Mouse (Mus musculus): ENCODE measurements around the gene Gm38655.

The Gm38655 gene

GRCm38 (mm10) chr17:25175411-25175810, at the start of gene Gm38655:
Gm38655 (minus strand) TSS chr17:25175471.
- DNase-seq = no peak

- no peak for DNase-seq
Measured at GRCm38 (mm10) chr17:25224586-25225222, 49.4 kb upstream of the Gm38655 start.

DNA sequence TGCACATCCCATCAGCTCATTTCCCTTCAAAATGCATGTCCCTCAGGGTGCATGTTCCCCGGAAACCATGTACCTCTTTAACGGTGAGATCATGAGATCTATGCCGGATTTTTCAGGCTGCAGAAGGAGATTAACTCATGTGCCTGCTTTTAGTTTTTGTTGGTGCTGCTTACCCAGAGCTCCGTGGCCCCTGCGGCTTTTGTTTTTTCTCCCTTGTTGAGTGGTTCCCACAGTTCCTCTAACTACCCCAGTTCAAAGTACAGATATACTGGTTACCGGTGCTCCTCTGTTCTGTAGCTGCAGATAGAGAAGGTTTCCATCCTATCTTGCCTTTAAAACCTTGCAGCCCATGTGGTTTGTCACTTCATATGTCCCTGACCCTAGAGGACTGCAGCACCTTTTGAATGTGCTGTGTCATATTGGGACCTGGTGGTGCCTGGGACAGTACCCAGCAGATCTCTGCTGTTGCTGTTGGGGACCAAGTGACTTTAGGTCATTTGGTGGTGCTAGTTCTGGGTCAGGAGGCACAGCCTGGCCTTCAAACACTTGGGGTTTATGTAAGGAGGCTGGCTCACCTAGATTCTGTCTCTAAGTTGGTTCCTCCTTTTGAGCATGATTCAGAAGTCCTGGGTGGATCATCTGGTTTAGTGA, 47.8 kb upstream of the Gm38655 start:
- no peak for DNase-seq

- DNase-seq = peak; percentile 41
Measured at GRCm38 (mm10) chr17:25222504-25222940, 47.3 kb upstream of the Gm38655 start.

GRCm38 (mm10) chr17:25221821-25222503, 46.7 kb upstream of the Gm38655 start:
- peak; percentile 71 for DNase-seq

DNA sequence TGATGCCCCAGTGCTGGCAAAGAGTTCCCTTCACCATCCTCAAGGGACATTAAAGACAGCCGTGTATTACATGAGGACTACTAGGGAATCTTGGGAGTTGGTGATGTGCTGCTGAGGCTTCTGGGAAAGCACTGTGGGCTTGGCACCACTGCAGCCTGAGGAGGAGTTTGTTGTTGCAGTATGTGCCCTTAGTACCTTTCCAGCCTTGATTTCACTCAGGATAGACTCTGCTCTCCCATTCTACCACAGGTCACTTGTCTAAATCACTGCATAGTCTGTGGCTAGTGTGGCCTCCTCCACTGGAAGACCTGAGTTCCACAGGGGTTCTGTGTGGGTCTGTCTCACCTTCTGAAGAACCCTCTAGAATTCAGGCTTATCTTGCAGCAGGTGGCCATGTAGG, 45.5 kb upstream of the Gm38655 start:
- DNase-seq = no peak

DNA sequence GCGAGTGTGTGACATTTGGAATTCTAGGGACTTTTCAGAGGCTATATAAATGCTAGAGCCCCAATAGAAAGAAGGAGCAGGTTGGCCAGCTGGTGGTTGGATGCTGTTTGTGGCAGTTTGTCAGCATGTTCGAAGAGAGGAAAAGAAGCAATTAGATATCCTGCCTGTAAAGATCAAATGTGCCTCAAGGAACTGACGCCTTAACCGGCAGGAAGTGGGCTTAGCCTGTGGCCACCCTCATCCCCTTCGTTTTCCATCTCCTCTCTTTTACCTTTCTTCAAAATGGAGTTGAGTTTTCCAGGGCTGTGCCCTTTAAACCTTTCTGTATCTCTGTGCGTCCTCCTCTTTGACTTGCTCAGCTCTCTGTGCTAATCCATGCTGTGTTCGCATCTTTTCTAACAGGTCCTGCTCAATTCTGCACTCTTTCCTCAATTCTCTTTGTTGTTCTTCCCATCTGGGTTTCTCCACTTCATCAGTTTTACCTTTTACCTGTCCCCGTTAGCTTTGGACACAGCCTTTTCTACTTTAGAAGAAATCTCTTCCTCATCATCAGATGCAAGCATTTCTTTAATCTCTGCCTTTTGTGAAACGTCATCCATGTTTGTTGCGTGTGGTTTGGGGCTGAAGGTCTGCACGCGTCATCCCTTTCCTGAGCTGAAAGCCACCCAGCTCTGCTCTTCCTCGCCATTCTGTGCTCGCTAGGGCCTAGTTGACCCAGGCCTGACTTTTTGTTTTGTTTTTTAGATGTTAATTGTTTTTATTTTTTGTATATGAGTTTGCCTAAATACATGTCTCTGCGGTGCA, 44.4 kb upstream of the Gm38655 start:
- DNase-seq = no peak

DNA sequence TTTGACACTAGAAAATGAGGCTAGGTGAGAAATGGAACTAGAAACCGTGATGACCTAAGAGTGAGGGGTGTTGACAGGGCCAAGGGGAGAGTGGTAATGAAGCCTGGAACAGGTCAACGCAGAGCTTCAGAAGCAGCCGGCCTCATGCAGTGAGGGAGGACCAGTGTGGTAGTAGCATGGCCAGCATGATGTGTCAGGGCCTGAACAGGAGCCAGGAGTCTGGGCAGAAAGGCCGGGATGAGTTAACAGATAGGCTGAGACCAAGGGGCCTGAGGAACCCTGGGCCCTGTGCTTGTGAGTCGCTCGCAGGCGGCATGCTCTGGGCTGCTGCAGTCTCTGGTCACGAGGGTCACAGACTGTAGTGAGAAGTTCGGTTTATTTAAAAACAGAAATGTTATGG, 43.7 kb upstream of the Gm38655 start:
- DNase-seq = no peak

DNA sequence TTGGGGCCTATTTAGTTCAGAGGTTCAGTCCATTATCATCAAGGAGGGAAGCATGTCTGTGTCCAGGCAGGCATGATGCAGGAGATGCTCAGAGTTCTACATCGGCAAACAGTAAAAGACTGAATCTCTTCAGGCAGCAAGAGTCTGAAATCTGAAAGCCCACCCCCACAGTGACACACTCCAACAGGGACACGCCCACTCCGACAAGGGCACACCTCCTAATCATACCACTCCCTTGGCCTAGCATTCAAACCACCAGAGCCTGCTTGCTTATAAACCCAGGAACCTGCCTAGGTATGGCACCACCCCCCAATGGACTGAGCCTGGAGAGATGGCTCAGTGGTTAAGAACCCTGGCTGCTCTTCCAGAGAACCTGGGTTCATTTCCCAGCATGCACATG, 40.2 kb upstream of the Gm38655 start:
- DNase-seq = no peak

GRCm38 (mm10) chr17:25211705-25212104, 36.4 kb upstream of the Gm38655 start:
- DNase-seq = no peak

- DNase-seq = no peak
Measured at GRCm38 (mm10) chr17:25210680-25211466, 35.6 kb upstream of the Gm38655 start.

GRCm38 (mm10) chr17:25210006-25210405, 34.7 kb upstream of the Gm38655 start:
- DNase-seq = no peak

GRCm38 (mm10) chr17:25202401-25202800, 27.1 kb upstream of the Gm38655 start:
- no peak for DNase-seq

DNA sequence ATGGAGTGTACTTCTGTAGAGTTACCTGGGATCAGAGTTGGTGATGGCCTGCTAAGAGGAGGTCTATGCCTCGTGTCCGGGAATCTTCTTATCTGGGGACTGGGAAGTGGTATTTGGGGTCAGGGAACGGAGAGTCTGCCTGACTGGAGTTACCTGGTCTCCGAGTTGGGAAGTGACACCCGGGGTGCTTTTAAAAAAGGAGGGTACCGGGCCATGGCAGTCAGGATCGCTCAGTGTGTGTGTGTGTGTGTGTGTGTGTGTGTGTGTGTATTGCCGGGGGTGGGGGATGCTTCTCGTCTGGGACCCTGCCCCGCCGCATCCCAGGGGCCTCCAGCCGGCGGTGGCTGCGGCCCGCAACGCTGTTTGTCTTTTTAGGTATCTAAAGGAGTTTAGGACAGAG, 13.8 kb upstream of the Gm38655 start:
- DNase-seq = no peak

DNA sequence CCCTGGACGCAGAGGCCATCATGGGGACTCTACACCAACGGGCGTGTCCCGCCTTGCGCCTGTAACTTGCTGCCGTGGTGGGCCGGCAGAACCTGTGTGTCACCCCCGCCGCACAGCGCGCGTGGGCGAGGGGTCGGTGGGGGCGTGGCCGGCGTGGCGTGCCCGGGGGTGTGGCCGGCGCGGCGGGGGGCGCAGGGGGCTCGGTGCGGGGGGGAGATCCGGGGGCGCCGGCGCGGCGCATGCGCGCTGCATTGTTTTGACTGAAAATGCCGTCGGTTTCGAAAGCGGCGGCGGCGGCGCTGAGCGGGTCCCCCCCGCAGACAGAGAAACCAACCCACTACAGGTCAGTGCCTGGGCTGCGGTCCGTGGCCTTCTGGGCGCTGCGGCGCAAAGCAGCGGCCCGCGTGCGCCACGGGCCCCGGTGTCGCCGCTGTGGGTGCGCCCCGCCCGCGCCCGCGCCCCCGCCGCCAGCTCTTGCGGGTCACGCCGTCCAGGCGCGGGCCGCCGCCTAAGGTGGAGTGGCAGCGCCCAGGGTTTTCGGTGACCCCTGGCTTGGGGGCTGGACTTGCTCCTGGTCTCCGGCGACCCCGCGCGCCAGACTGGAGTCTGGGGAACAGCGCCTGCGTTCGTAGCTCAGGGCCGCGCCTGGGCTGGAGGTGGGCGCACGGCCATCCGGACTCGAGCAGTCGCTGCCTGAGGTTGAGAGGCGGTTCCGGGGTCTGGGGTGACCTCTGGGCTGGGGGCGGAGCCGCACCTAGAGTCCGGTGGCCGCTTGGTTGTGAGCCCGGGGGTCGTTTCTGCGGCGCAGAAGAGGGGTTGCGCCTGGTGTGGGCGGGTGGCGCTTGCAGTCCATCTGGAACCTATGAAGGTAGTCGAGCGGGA, 13.1 kb upstream of the Gm38655 start, which contains the start of gene Unkl:
Gene Unkl, plus strand, starts transcription at position 248 of the 882 bp plus-strand sequence.
- peak; percentile 72 for DNase-seq

DNA sequence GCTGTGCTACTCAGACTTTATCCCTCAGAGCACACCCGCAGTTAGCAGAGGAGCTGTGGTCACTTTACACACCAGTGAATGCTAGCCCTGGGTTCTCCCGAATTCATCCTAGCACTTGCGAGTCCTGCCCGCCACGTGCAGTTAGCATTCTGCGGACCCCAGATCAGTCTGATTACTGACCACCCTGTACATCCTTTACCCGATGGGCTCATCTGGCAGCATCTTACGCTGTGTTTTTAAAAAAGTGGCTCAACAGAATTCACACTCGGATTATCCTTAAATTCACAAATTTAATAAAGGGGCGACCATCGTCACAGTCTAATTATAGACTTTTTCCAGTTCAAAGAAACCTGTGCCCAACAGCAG, 12.5 kb upstream of the Gm38655 start:
- no peak for DNase-seq

DNA sequence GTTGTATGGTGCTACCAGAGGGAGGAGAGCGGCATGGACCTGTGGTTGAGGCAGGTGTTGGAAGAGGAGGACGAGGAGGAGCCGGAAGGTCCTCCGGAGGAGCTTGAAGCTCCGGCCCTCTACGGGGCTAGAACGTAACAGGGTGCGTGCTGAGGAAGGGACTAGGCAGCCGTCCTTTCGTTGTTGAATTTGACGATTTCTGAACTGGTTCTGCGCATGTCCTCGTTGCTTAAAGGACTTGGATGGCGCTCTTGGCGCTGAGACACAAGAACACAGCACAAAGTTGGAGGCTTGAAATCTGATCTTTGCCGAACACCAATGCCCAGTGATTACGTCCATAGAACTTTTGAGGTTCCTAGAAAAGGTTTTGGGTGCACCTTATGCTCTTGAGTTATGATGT, 9.7 kb upstream of the Gm38655 start:
- no peak for DNase-seq

DNA sequence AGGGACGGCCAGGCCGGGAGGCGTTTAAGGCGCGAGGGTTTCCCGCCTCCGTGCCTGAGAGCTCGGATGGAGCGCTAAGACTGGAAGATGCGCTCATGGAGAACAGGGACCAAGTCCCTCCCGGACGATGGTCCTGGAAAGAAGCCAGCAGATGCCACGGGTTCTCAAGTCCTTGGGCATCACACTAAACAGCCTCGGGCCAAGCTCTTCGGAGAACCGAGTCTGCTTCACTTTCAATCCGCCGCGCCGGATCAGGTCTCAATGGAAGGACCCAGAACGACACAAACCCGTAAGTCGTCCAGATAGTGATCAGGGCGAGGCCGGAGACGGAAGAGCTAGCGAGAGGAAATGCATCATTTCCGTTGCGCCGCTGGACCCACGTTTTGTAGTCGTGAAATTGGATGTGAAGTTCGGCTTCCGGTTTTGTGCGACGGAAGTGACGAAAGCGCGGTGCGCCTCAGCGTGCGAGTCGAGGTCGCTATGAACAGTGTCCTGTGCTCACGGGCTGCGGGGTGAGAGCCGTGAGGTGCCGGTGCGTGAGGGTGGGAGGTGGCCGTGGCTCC, 8.9 kb upstream of the Gm38655 start, which contains the start of gene BC003965:
Gene BC003965, plus strand, starts transcription at position 426 of the 563 bp plus-strand sequence.
- DNase-seq = peak; percentile 98

DNA sequence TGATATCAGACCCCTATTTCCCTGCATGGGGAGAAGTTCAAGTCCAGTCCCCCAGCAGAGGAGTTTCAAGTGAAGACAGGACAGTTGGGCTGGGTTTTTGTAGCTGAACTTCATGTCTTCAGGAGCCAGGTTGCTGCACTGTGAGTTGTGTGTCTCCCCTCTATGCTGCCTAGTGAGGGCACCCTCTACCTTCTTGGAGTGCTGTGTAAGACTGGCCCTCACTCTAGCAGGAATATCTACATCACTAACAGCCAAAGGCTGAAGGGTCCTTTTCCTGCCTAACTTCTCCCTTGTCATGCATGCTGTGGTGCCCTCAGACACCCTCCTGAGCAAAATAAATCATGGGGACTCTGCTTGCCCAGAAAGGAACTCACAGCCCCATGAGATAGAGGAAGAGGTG, 8.0 kb upstream of the Gm38655 start:
- DNase-seq = no peak

DNA sequence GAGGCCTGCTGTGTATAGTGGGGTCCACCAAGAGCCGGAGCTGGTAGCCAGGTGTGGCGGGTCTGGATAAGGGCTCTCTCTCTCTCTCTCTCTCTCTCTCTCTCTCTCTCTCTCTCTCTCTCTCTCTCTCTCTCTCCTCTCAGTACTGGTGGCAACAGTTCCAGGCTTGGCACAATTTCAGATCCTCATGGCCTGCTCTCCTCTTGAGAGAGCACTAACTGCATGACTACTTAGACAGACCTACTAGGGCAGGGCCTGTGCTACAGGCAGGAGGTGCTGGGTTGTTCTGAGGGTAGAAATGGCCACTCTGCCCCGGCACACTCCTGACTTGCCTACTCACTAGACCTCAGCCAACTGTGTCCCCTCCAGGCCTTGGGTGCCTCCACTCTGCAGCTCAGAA, 2.7 kb downstream of the Gm38655 start:
- DNase-seq = no peak

GRCm38 (mm10) chr17:25169706-25170105, 5.6 kb downstream of the Gm38655 start:
- no peak for DNase-seq
